Mouse (Mus musculus) cerebellum, adult 2 months (tissue): ENCODE data around the gene Mansc1. TPM values are rescaled to one million over a fixed set of nuclear protein-coding genes. Genes with fewer than 3 reads are reported as not detected.
A peak's percentile ranks its signal among the peaks of the same experiment; 100 is the strongest.

Experiments used
- DNase-seq, 2 experiments: peaks; one replicate each; pipeline ENCODE4 v3.0.0; 2021
- H3K27ac ChIP-seq: fragments of 200-500 bp; 2 replicates; pipeline ENCODE4 v1.5.1; 2012; ENCODE audit warnings: low read length, control low read depth, inconsistent platforms; ENCODE audit not compliant: insufficient read depth
- H3K27me3 ChIP-seq: fragments of 200-500 bp; 2 replicates; pipeline ENCODE4 v1.6.1; 2012; ENCODE audit warnings: inconsistent platforms, mild to moderate bottlenecking, low read length, moderate library complexity; ENCODE audit not compliant: control insufficient read depth, insufficient read depth
- H3K4me1 ChIP-seq: fragments of 200-500 bp; 2 replicates; pipeline ENCODE4 v1.6.1; 2011; ENCODE audit warnings: low read length; ENCODE audit not compliant: control insufficient read depth, insufficient read depth
- H3K4me3 ChIP-seq: fragments of 200-500 bp; replicated peaks from 2 replicates; pipeline ENCODE3; 2011; ENCODE audit warnings: mild to moderate bottlenecking, low read depth, low read length, control low read depth; ENCODE audit not compliant: insufficient read depth
- CTCF ChIP-seq: fragments of 200-500 bp; IDR thresholded peaks from 2 replicates; pipeline ENCODE4 v1.5.1; 2011; ENCODE audit warnings: low read depth, mild to moderate bottlenecking, control low read depth, low read length, moderate library complexity, borderline replicate concordance; ENCODE audit not compliant: insufficient read depth
- POLR2A ChIP-seq: fragments of 200-500 bp; IDR thresholded peaks from 2 replicates; pipeline ENCODE4 v1.6.1; 2011; ENCODE audit warnings: low read length, control low read depth, borderline replicate concordance; ENCODE audit not compliant: insufficient read depth
- WGBS: fragments of 180-500 bp; shearing (Covaris S2); methylation state at CpG from one replicate; pipeline ENCODE4 v1.1.7; 2018; 5-methylcytosine and 5-hydroxymethylcytosine counted together
- polyA plus RNA-seq: library from polyadenylated mRNA; depleted of rRNA; stranded (reverse); fragments of >200 nt; gene quantifications from 2 replicates; pipeline ENCODE4 v1.2.3, GENCODE M21; 2012

The Mansc1 gene
- polyA plus RNA-seq, 1 experiment, result 8.5 TPM

DNA sequence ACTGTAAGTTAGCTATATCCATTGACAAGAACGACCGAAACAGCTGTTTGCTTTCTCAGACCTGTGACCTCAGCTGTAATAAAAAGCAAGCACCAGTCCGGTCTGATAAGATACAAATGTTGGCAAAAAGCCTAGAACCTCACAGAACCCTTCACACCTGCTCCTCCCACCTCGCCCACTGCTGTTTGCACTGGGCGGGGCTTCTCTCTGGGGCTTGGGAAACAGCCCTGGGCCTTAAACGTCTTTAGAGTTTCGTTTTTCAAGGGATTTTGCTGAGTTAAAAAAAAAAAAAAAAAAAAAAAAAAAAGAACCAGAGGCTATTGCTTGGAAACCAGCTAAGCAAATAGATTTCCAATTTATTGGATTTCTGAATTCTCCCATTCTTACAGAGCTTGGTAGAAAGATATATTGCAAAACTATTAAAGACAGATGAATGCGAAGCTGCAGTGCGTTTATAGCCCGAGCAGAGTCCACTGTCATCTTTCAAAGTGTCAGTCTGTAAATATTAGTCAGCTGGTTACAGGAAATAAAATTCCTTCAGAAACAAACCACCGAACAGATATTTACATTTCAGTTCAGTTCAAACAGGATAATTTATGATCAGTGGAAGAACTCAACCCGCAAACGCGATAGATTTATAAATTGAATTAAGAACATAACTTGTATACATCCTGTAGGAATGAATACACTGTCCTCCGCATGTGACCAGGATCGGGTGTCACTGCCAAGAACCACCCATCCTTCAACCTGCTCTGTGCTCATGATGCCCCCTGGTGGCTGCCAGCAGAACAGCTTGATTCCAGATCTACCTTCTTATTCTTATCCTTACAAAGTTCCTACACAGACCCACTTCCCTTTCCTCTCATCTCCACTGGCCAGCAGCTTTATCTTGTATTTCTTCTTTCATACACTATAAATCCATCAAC lies 17.3 kb downstream of the Mansc1 start:
- Histone ChIP-seq H3K27ac (no peak overlapping the region), H3K4me3 (no peak overlapping the region), H3K4me1 (no peaks in the 10 kb centered on the region), H3K27me3 (no peaks in the 10 kb centered on the region)
- 25% methylated on average over 16 of the region's 16 CpGs for WGBS
- TF ChIP-seq POLR2A, result no peak
- TF ChIP-seq CTCF, result peak; percentile 99
- DNase-seq, result peak; percentile 84 to 89

GRCm38 (mm10) chr6:134614322-134614721 lies 18.0 kb downstream of the Mansc1 start:
- Histone ChIP-seq H3K4me1 (no peaks in the 10 kb centered on the region), H3K27ac (no peak overlapping the region), H3K4me3 (no peak overlapping the region), H3K27me3 (no peaks in the 10 kb centered on the region)
- DNase-seq, result no peak
- WGBS, result 86% methylated on average over 4 of the region's 4 CpGs
- no peak for TF ChIP-seq POLR2A

DNA sequence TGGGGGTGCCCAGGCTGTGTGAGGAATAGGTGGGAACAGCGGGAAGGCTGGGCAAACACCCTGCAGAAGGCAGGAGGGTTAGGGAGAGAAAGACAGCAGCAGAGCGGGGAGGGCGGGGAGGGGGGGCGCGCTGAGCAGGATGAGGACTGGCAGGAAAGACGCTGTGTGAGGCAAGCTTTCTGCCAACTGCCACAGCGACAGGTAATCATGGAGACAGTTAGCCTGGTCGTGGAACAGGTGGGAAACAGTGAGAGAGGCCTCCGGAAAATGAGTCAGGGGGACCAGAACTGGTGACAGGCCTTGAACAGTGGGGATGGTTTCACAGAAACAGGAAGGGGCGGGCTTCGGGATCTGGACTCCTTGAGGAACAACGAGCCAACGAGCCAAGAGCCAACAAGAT lies 20.4 kb downstream of the Mansc1 start:
- Histone ChIP-seq H3K4me1 (no peaks in the 10 kb centered on the region), H3K4me3 (peak overlapping the region; percentile 3), H3K27ac (no peak overlapping the region), H3K27me3 (no peaks in the 10 kb centered on the region)
- no peak for TF ChIP-seq CTCF
- no peak for TF ChIP-seq POLR2A
- peak; percentile 23 to 26 for DNase-seq
- WGBS, result 32% methylated on average over 13 of the region's 13 CpGs

DNA sequence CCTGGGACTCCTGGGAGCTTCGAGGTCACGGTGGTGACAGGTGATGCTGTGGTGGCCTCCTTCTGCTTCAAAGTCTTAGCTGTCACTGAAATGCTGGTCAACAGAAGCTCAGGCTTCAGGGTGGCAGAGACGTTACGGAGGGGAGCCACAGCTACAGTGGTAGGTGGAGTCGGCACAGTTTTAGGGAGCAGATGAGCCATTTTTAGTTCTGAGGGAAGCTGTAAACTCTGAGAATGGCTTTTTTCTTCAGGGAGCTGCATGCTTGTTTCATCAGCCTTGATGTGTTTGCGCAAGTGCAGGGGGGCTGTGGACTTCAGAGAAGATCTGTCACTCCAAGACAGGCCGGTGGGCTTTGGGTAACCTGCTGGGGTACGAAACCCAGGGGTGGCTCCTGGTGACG lies 21.9 kb downstream of the Mansc1 start:
- TF ChIP-seq POLR2A (no peak), CTCF (no peak)
- Histone ChIP-seq H3K4me1 (no peaks in the 10 kb centered on the region), H3K27ac (no peak overlapping the region), H3K27me3 (no peaks in the 10 kb centered on the region), H3K4me3 (no peak overlapping the region)
- no peak for DNase-seq
- 95% methylated on average over 9 of the region's 9 CpGs for WGBS

DNA sequence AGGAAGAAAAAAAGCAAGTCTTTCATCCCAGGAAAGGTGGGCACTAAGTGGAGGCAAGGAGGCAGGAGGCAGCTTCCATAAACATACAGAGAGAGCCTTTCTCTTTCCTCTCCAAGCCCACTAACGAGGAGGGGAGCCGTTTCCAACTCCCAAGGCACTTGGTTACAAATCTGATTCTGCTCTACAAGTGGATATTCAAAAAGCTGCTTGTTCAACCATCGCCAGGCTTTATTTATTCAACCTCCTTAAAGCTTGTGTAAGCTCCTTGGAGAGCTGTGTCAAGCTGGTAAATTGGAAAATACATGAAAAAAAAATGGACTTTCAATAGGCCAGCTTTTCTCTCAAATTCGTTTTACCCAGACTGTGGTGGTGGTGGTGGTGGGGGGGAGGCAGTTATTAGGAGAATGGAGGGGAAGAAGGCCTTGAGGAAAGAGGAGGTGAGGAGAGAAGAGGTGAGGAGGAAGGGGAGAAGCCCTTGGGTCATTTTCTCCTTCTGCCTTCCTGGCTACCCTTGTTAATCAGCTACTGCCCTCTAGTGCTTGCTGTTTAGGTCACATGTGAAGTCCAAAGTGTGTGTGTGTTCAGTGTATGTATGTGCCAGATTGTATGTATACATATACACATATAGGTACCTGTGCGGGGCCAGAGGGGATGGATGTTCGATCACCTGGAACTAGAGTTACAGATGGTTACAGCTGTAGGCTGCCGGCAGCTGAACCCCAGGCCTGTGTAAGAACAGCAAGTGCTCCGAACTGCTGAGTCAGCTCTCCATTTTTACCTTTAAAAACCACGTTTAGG lies 25.1 kb downstream of the Mansc1 start:
- Histone ChIP-seq H3K27ac (no peak overlapping the region), H3K4me3 (no peak overlapping the region), H3K27me3 (no peaks in the 10 kb centered on the region), H3K4me1 (no peaks in the 10 kb centered on the region)
- TF ChIP-seq CTCF (peak; percentile 55), POLR2A (no peak)
- DNase-seq, result no peak
- WGBS, result 64% methylated on average over 9 of the region's 9 CpGs

DNA sequence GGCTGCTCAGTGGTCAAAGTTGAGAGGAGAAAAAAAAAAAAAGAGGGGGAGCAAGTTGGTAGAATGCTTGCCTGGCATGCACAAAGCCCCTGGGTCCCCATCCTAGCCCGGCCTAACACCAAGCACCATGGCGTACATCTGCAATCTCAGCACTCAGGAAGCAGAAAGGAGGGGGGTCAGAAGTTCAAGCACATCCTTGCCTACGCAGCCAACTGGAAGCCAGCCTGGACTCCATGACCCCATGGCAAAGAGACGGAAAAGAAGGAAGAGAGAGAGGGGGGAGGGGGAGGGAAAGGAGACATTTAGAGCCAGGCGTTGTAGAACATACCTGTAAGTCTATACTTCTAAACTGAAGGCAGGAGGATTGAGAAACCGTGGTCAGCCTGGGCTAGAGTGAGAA lies 25.7 kb downstream of the Mansc1 start:
- Histone ChIP-seq H3K4me3 (no peak overlapping the region), H3K4me1 (no peaks in the 10 kb centered on the region), H3K27ac (no peak overlapping the region), H3K27me3 (no peaks in the 10 kb centered on the region)
- TF ChIP-seq POLR2A (no peak), CTCF (no peak)
- 75% methylated on average over 6 of the region's 6 CpGs for WGBS
- no peak for DNase-seq

GRCm38 (mm10) chr6:134605196-134605595 lies 27.1 kb downstream of the Mansc1 start:
- 92% methylated on average over 3 of the region's 3 CpGs for WGBS
- Histone ChIP-seq H3K4me3 (no peak overlapping the region), H3K4me1 (no peaks in the 10 kb centered on the region), H3K27me3 (no peaks in the 10 kb centered on the region), H3K27ac (no peak overlapping the region)
- no peak for TF ChIP-seq CTCF
- no peak for TF ChIP-seq POLR2A
- no peak for DNase-seq

- 67% methylated on average over 10 of the region's 10 CpGs for WGBS
- Histone ChIP-seq H3K4me1 (no peaks in the 10 kb centered on the region), H3K27me3 (no peaks in the 10 kb centered on the region), H3K27ac (no peak overlapping the region), H3K4me3 (no peak overlapping the region)
- TF ChIP-seq POLR2A (no peak), CTCF (no peak)
- DNase-seq, result no peak
These were observed 29.8 kb downstream of the Mansc1 start for GRCm38 (mm10) chr6:134602371-134603003.
